Mouse (Mus musculus): Measurements from ENCODE around the gene Sp1.

DNA sequence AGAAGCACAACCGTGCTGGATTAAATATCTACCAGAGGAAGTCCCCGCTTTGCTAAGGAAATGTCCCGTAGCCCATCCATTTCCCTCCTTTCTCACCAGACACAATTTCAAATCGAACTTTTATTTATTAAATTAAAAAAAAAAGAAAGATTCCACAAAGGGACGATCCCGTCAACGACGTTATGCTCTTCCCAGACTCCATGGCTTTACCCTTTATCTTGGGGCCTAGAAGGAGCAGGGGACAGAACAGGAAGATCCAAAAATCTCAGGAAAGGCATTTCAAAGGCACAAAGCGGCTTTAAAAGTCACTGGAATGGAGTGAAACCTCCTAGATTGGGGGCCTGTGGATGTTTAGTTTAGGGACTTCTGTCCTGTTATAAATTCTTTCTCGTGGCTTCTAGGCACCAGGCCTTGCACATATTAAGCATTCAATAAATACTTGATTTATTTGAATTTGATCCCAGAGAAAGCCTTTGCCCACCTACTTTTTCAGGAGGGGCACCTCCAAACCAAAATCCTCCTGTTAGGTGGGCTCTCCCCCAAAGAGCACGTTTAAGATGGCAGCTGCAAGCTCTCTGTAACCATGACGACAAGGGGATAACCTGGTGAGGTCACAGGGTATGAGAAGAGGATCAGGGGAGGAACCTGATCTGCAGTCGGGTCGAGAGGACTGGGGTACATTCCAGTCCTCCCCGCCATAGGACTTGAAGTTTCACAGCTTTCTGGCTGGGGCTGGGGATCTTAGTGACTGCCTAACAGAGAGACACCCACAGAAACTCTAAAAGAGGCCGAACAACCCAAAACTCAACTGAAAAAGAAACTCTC lies 49.2 kb upstream of the Sp1 start:
- no peak for TF ChIP-seq CTCF (conservative IDR thresholded peaks at IDR 0.05; ENCODE audit: insufficient read depth, insufficient read length, low read depth, low read length)
- no peak for TF ChIP-seq POLR2A (IDR thresholded peaks at IDR 0.05; ENCODE audit: low read depth, low read length)
